Mouse (Mus musculus): Measurements from ENCODE around the gene Cr2. TPM values are rescaled to one million over a fixed set of nuclear protein-coding genes. Genes with fewer than 3 reads are reported as not detected.

Gene Cr2
- polyA plus RNA-seq, 1 experiment from 2014 or later: 0.13 TPM

DNA sequence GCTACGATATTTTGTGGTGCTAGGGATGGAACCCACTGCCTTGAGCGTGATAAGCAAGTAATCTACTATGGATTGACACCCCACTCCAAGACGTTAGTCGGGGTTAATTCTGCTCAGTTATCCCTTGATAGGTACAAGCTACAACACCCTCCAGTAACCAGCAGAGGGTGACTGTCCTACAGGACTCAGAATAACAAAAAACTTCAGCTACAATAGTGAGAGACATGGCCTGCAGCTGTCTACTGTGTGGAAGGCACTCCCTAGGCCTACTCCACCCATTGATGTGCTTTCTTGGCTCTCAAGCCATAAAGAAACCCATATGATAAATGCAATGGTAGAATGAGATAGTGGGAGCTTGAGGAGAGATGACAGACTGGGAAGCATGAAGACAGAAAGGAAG lies 62.9 kb downstream of the Cr2 start:
- Histone ChIP-seq H3K4me2 (no peak overlapping the region), H3K4me1 (no peaks in the 10 kb centered on the region), H3K4me3 (replicated peaks) (no peak overlapping the region), H3K9ac (no peak overlapping the region), H3K27me3 (replicated peaks) (no peaks in the 10 kb centered on the region), H3K27ac (no peak overlapping the region), H3K9me3 (no peaks in the 10 kb centered on the region), H3K36me3 (peaks cover 14% of the 10 kb centered on the region)
- 79% methylated on average over 4 of the region's 4 CpGs for WGBS
- ATAC-seq (ENCODE audit: insufficient read depth, low FRiP score, low read depth): peak; percentile 75; the same call in 1 of the 2 replicates

GRCm38 (mm10) chr1:195100693-195101092 lies 75.8 kb downstream of the Cr2 start:
- Histone ChIP-seq H3K27ac (no peak overlapping the region), H3K36me3 (peaks cover 25% of the 10 kb centered on the region; the same call in 1 of the 2 replicates), H3K9me3 (no peaks in the 10 kb centered on the region), H3K9ac (no peak overlapping the region), H3K4me2 (no peak overlapping the region), H3K27me3 (replicated peaks) (no peaks in the 10 kb centered on the region), H3K4me1 (no peaks in the 10 kb centered on the region), H3K4me3 (replicated peaks) (no peak overlapping the region)
- ATAC-seq (ENCODE audit: insufficient read depth, low FRiP score, low read depth): no peak
- 38% methylated on average over 4 of the region's 4 CpGs for WGBS

GRCm38 (mm10) chr1:195098004-195098403 lies 78.5 kb downstream of the Cr2 start:
- 87% methylated on average over 1 of the region's 1 CpGs for WGBS
- Histone ChIP-seq H3K9me3 (no peaks in the 10 kb centered on the region), H3K9ac (no peak overlapping the region), H3K36me3 (peaks cover 18% of the 10 kb centered on the region; the same call in 1 of the 2 replicates), H3K4me3 (replicated peaks) (no peak overlapping the region), H3K27me3 (replicated peaks) (no peaks in the 10 kb centered on the region), H3K4me2 (no peak overlapping the region), H3K27ac (no peak overlapping the region), H3K4me1 (no peaks in the 10 kb centered on the region)
- ATAC-seq (ENCODE audit: insufficient read depth, low FRiP score, low read depth): no peak

DNA sequence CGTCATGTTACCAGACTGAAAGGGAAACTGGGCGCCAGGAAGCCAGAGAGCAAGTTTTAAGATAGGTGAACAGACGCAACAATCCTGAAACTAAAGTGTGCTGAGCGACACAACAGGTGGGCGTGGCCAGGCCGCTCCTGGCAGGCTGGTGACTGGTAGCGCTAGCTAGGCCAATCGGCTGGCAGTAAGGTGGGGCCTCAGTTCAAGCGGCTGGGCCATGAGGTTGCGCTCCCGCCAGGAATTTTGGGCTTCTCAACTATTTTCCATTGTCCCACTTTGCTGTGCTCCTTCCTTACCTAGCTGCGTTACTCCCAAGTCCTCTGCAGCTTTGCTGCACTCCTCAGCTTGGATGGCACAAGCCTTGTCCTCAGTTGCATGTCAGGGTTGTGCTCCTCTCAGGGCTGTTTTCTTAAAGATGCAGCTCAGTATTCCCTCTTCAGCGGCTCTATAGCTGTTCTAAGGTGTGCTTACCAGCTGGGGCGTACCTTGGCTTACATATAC lies 84.2 kb downstream of the Cr2 start, which contains the start of gene Cd46:
Gene Cd46, minus strand, starts transcription at position 30 of the 501 bp plus-strand sequence.
- Histone ChIP-seq H3K4me1 (peaks cover 7% of the 10 kb centered on the region; the same call in 1 of the 2 replicates), H3K4me2 (peak within 1 kb of the TSS; percentile 63), H3K36me3 (0 out of 2 replicates have a peak, but pooled peaks cover under 1% of the 10 kb centered on the region), H3K27ac (peak within 1 kb of the TSS; percentile 61; the same call in 1 of the 2 replicates), H3K9ac (no peak within 1 kb of the TSS), H3K27me3 (replicated peaks) (no peaks in the 10 kb centered on the region), H3K9me3 (no peaks in the 10 kb centered on the region), H3K4me3 (replicated peaks) (peak within 1 kb of the TSS; percentile 47)
- WGBS: 3% methylated on average over 14 of the region's 14 CpGs
- ATAC-seq (ENCODE audit: insufficient read depth, low FRiP score, low read depth): peak; percentile 98

DNA sequence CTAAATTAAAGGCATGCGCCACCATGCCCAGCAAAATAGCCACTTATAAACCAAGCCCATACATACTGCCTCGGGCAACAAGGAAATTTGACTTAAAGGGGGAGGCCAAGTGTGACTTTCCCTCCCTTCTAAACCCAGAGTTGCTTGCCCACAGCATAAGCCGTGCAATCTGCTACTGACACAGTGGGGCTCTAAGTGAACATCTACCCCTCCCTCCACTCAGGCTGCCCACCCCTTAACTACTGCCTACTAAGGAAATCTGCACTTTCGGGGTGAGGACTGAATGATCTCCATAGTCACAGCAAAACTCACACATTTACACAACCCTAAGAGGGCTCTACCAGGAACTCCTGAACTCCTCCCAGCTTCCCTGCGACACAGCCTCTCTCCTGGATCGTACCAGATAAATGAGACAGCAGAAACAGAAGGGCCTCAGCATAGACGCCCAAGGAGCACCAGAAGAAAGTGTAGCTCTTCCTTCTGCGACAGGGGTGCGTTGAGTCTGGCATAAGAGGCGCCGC lies 84.8 kb downstream of the Cr2 start:
- Histone ChIP-seq H3K4me3 (replicated peaks) (peak overlapping the region; percentile 47), H3K36me3 (no peaks in the 10 kb centered on the region), H3K27ac (peak overlapping the region; percentile 61; the same call in 1 of the 2 replicates), H3K4me1 (peaks cover 7% of the 10 kb centered on the region; the same call in 1 of the 2 replicates), H3K9me3 (no peaks in the 10 kb centered on the region), H3K27me3 (replicated peaks) (no peaks in the 10 kb centered on the region), H3K9ac (no peak overlapping the region), H3K4me2 (peak overlapping the region; percentile 63)
- WGBS: 21% methylated on average over 11 of the region's 11 CpGs
- peak; percentile 95 for ATAC-seq (ENCODE audit: insufficient read depth, low FRiP score, low read depth)

Other genes starting within 250 kb of the Cr2 start
- gene Cd34, start 237.9 kb downstream of the Cr2 start, polyA plus RNA-seq (2015; fragmentation: Nextera tagmentation; extraction: Ambion mirVana): 77.2 and 81.1 TPM in 2 replicates
- gene Cd46, start 84.5 kb downstream of the Cr2 start, polyA plus RNA-seq (2015; fragmentation: Nextera tagmentation; extraction: Ambion mirVana): 0.81 and 1.1 TPM in 2 replicates
- gene Cr1l, start 45.1 kb downstream of the Cr2 start, polyA plus RNA-seq (2015; fragmentation: Nextera tagmentation; extraction: Ambion mirVana): 73.4 and 76.9 TPM in 2 replicates

All from stomach, embryonic 15.5 days (tissue).